Mouse (Mus musculus) olfactory bulb, adult 2 months (tissue): ENCODE results near the gene Ehhadh. TPM values are rescaled to one million over a fixed set of nuclear protein-coding genes. Genes with fewer than 3 reads are reported as not detected.
A peak's percentile ranks its signal among the peaks of the same experiment; 100 is the strongest.
"Not testable (repeated sequence)": the region's sequence is repeated elsewhere in the genome, so short reads cannot be mapped to it uniquely, and the experiment has no call there.

Source experiments
- H3K27ac ChIP-seq: fragments of 200-500 bp; 2 replicates; pipeline ENCODE4 v1.5.1; 2012; ENCODE audit warnings: low read depth, low read length; ENCODE audit not compliant: insufficient read depth
- H3K4me1 ChIP-seq: fragments of 200-500 bp; 2 replicates; pipeline ENCODE4 v1.6.1; 2012; ENCODE audit warnings: low read length; ENCODE audit not compliant: control insufficient read depth, insufficient read depth
- H3K4me3 ChIP-seq: fragments of 200-500 bp; 2 replicates; pipeline ENCODE4 v1.5.1; 2012; ENCODE audit warnings: mild to moderate bottlenecking, low read depth, low read length, moderate library complexity; ENCODE audit not compliant: insufficient read depth
- CTCF ChIP-seq: fragments of 200-500 bp; IDR thresholded peaks from 2 replicates; pipeline ENCODE4 v1.5.1; 2012; ENCODE audit warnings: low read depth, mild to moderate bottlenecking, low read length, moderate library complexity; ENCODE audit not compliant: insufficient read depth
- POLR2A ChIP-seq: fragments of 200-500 bp; IDR thresholded peaks from 2 replicates; pipeline ENCODE4 v1.6.1; 2012; ENCODE audit warnings: mild to moderate bottlenecking, low read depth, low read length, moderate library complexity; ENCODE audit not compliant: insufficient read depth
- WGBS: fragments of 180-500 bp; shearing (Covaris S2); methylation state at CpG from one replicate; pipeline ENCODE4 v1.1.7; 2018; 5-methylcytosine and 5-hydroxymethylcytosine counted together
- polyA plus RNA-seq: library from polyadenylated mRNA; stranded (reverse); fragments of >200 nt; gene quantifications from 2 replicates; pipeline ENCODE4 v1.2.4, GENCODE M21; 2012; ENCODE audit warnings: low replicate concordance; ENCODE audit not compliant: missing spikeins, insufficient read depth, insufficient read length

Ehhadh gene
- polyA plus RNA-seq, 1 experiment = not detected

GRCm38 (mm10) chr16:21829711-21830110 is 42.1 kb upstream of the Ehhadh start:
- 31% methylated on average over 5 of the region's 5 CpGs for WGBS

GRCm38 (mm10) chr16:21827581-21827980 is 40.0 kb upstream of the Ehhadh start:
- WGBS = 73% methylated on average over 4 of the region's 4 CpGs
- no peak overlapping the region for H3K27ac ChIP-seq
- peaks cover 2% of the 10 kb centered on the region; the same call in 1 of the 2 replicates for H3K4me1 ChIP-seq
- H3K4me3 ChIP-seq = no peak overlapping the region
- TF ChIP-seq CTCF (no peak), POLR2A (no peak)

More at GRCm38 (mm10) chr16:21829711-21830110, 42.1 kb upstream of the Ehhadh start:
- Histone ChIP-seq H3K27ac (no peak overlapping the region), H3K4me1 (peaks cover 2% of the 10 kb centered on the region; the same call in 1 of the 2 replicates), H3K4me3 (no peak overlapping the region)
- no peak for TF ChIP-seq CTCF
- TF ChIP-seq POLR2A = no peak

- H3K4me1 ChIP-seq = peaks cover 2% of the 10 kb centered on the region; the same call in 1 of the 2 replicates
- TF ChIP-seq CTCF (no peak), POLR2A (no peak)
- H3K4me3 ChIP-seq = no peak overlapping the region
- 67% methylated on average over 4 of the region's 4 CpGs for WGBS
- no peak overlapping the region for H3K27ac ChIP-seq
Observed at GRCm38 (mm10) chr16:21827153-21827552, 39.5 kb upstream of the Ehhadh start.

- H3K27ac ChIP-seq = no peak overlapping the region
- 69% methylated on average over 9 of the region's 9 CpGs for WGBS
- H3K4me3 ChIP-seq = no peak overlapping the region
- TF ChIP-seq POLR2A (no peak), CTCF (no peak)
- H3K4me1 ChIP-seq = peaks cover 2% of the 10 kb centered on the region; the same call in 1 of the 2 replicates
Observed at GRCm38 (mm10) chr16:21825612-21826031, 38.0 kb upstream of the Ehhadh start.

GRCm38 (mm10) chr16:21818629-21819028 is 31.0 kb upstream of the Ehhadh start:
- 59% methylated on average over 8 of the region's 8 CpGs for WGBS
- Histone ChIP-seq H3K4me3 (no peak overlapping the region), H3K27ac (no peak overlapping the region), H3K4me1 (no peaks in the 10 kb centered on the region)
- TF ChIP-seq CTCF (no peak), POLR2A (no peak)

- 44% methylated on average over 9 of the region's 9 CpGs for WGBS
- Histone ChIP-seq H3K4me3 (no peak overlapping the region), H3K27ac (no peak overlapping the region), H3K4me1 (no peaks in the 10 kb centered on the region)
- TF ChIP-seq CTCF (no peak), POLR2A (no peak)
Observed at GRCm38 (mm10) chr16:21818132-21818531, 30.5 kb upstream of the Ehhadh start.

GRCm38 (mm10) chr16:21815669-21816010 is 28.0 kb upstream of the Ehhadh start:
- WGBS = 63% methylated on average over 7 of the region's 7 CpGs
- H3K27ac ChIP-seq = no peak overlapping the region

GRCm38 (mm10) chr16:21814861-21815668 is 27.5 kb upstream of the Ehhadh start:
- Histone ChIP-seq H3K27ac (0 out of 2 replicates have a peak overlapping the region, but pooled peaks have one; percentile 20), H3K4me1 (no peaks in the 10 kb centered on the region), H3K4me3 (no peak overlapping the region)
- 62% methylated on average over 11 of the region's 11 CpGs for WGBS
- TF ChIP-seq POLR2A = no peak
- no peak for TF ChIP-seq CTCF

More at GRCm38 (mm10) chr16:21815669-21816010, 28.0 kb upstream of the Ehhadh start:
- TF ChIP-seq POLR2A = no peak
- TF ChIP-seq CTCF = no peak
- H3K4me3 ChIP-seq = no peak overlapping the region
- no peaks in the 10 kb centered on the region for H3K4me1 ChIP-seq

- Histone ChIP-seq H3K4me1 (no peaks in the 10 kb centered on the region), H3K27ac (no peak overlapping the region), H3K4me3 (no peak overlapping the region)
- TF ChIP-seq CTCF (no peak), POLR2A (no peak)
- 73% methylated on average over 6 of the region's 6 CpGs for WGBS
Observed at GRCm38 (mm10) chr16:21813164-21813834, 25.7 kb upstream of the Ehhadh start.

GRCm38 (mm10) chr16:21807786-21808185 is 20.2 kb upstream of the Ehhadh start:
- not testable (repeated sequence) for H3K4me1 ChIP-seq, H3K4me3 ChIP-seq, H3K27ac ChIP-seq
- WGBS = 91% methylated on average over 7 of the region's 7 CpGs
